Mouse (Mus musculus): ENCODE measurements at regions not wholly inside any gene's neighbourhood (a gene's known extent, or its start where the extent isn't known, plus 50 kb on each side); places are given as distances from the start of the nearest gene placed in this dataset.

- 70% methylated on average over 4 of the region's 4 CpGs for WGBS
- Histone ChIP-seq H3K4me1 (ENCODE audit: control insufficient read depth, insufficient read depth, low read length) (no peaks in the 10 kb centered on the region), H3K9ac (replicated peaks; ENCODE audit: low read depth, low read length) (no peak overlapping the region), H3K9me3 (ENCODE audit: control insufficient read depth, low read length) (no peaks in the 10 kb centered on the region), H3K4me2 (ENCODE audit: low read depth, low read length) (no peak overlapping the region), H3K36me3 (ENCODE audit: control insufficient read depth, insufficient read depth, low read length) (no peaks in the 10 kb centered on the region), H3K27me3 (ENCODE audit: control insufficient read depth, insufficient read depth, low read length) (no peaks in the 10 kb centered on the region), H3K4me3 (ENCODE audit: low read depth, low read length) (no peak overlapping the region), H3K27ac (ENCODE audit: low read depth, low read length) (no peak overlapping the region)
- ATAC-seq (ENCODE audit: low read depth), result no peak
Measured at GRCm38 (mm10) chr14:102891552-102891951, 90.9 kb downstream of the Kctd12 start.

DNA sequence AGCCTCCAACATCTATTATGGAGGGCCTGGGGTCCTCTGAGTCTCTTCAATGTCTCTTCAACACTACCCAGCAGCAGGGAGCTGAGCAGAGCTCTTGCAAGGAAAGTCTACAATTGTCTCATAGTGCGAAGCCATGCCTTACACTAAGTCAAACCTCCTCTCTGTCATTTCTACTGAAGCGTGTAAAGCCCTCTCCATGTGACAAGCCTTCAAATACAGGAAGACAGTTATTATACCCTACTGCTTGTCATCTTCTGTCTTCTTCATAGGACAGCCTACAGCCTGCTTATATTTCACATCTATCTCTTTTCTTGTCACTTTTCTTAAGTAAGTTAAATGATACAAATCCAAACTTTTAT, 97.2 kb downstream of the Kctd12 start:
- Histone ChIP-seq H3K9ac (replicated peaks; ENCODE audit: low read depth, low read length) (no peak overlapping the region), H3K4me1 (ENCODE audit: control insufficient read depth, insufficient read depth, low read length) (no peaks in the 10 kb centered on the region), H3K4me2 (ENCODE audit: low read depth, low read length) (no peak overlapping the region)

DNA sequence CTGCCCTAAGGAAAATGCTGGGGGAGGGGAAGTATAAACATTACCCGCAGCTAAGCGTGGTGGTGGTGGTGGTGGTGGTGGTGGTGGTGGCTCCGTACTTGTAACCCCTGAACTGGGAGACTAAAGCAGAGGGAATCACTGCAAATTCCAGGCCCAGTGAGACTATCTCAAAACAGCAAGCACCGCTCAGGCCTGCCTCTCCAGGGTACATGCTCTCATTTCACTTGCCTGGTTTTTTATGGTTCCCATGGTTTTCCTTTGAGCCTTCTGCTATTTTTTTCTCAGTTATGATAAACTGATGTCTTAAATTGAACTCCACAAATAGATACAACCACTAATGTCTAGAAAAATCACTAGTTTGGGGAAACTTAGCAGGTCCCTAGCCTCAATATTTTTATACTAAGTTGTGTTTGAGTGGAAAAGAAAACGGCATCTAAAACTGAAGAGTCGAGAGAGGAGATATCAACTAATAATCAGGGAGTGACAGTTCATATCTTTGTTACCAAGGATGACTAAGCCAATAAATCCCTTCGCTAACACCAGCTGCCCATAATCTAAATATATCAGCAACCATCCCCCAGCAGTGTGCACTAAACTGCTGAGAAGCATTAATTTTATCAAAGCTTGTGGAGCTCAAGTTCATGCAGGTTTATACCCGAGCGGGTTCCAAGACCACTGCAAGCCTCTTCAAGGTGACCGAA, 97.7 kb downstream of the Kctd12 start:
- Histone ChIP-seq H3K9me3 (ENCODE audit: control insufficient read depth, low read length) (no peaks in the 10 kb centered on the region), H3K4me1 (ENCODE audit: control insufficient read depth, insufficient read depth, low read length) (no peaks in the 10 kb centered on the region), H3K4me3 (ENCODE audit: low read depth, low read length) (no peak overlapping the region), H3K9ac (replicated peaks; ENCODE audit: low read depth, low read length) (no peak overlapping the region), H3K27me3 (ENCODE audit: control insufficient read depth, insufficient read depth, low read length) (no peaks in the 10 kb centered on the region), H3K36me3 (ENCODE audit: control insufficient read depth, insufficient read depth, low read length) (no peaks in the 10 kb centered on the region), H3K27ac (ENCODE audit: low read depth, low read length) (no peak overlapping the region), H3K4me2 (ENCODE audit: low read depth, low read length) (no peak overlapping the region)
- no peak for ATAC-seq (ENCODE audit: low read depth)
- 96% methylated on average over 10 of the region's 10 CpGs for WGBS

More for the DNA sequence above, 97.2 kb downstream of the Kctd12 start:
- no peak overlapping the region for H3K4me3 ChIP-seq (ENCODE audit: low read depth, low read length)
- H3K27me3 ChIP-seq (ENCODE audit: control insufficient read depth, insufficient read depth, low read length), result no peaks in the 10 kb centered on the region
- no peaks in the 10 kb centered on the region for H3K9me3 ChIP-seq (ENCODE audit: control insufficient read depth, low read length)
- H3K27ac ChIP-seq (ENCODE audit: low read depth, low read length), result no peak overlapping the region
- H3K36me3 ChIP-seq (ENCODE audit: control insufficient read depth, insufficient read depth, low read length), result no peaks in the 10 kb centered on the region
- 83% methylated on average over 2 of the region's 2 CpGs for WGBS
- ATAC-seq (ENCODE audit: low read depth), result no peak

DNA sequence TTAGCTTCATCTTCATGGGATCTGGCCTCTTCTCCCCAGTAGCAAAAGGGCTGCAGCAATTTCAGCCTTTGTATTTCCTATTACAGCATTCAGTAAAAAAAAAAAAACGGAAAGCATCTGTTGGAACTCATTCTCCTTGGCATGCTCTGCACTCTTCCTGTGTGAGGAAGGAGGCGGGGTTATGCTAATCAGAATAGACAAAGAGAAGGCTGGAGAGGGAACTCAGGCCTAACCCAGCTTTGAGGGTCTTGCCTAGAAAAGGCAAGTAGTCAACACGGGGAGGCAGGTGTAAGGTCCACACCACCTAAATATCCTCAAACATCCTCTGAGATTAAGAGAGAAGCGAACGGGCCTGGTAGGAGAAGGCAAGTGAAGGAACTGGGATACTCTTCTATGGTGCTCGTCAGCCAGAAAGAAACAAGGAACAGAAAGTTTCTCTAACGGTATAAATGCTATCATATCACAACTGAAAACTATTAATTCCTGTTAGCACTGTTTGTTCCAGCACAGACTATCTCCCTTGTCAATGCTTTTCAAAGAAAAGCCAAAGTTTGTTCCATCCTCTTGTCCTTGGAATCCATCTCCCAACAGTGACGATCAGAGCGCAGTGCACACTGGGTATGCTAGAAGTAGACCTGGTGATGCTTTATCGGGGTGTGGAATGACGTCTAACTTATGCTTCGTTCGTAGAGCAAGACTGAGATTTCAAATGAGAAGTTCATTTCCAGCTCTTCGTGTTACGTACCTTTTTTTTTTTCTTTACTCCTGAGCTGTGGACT, 98.9 kb downstream of the Kctd12 start:
- WGBS, result 84% methylated on average over 15 of the region's 15 CpGs
- Histone ChIP-seq H3K36me3 (ENCODE audit: control insufficient read depth, insufficient read depth, low read length) (no peaks in the 10 kb centered on the region), H3K4me2 (ENCODE audit: low read depth, low read length) (no peak overlapping the region), H3K4me1 (ENCODE audit: control insufficient read depth, insufficient read depth, low read length) (no peaks in the 10 kb centered on the region), H3K27me3 (ENCODE audit: control insufficient read depth, insufficient read depth, low read length) (no peaks in the 10 kb centered on the region), H3K9me3 (ENCODE audit: control insufficient read depth, low read length) (no peaks in the 10 kb centered on the region), H3K9ac (replicated peaks; ENCODE audit: low read depth, low read length) (no peak overlapping the region), H3K27ac (ENCODE audit: low read depth, low read length) (no peak overlapping the region), H3K4me3 (ENCODE audit: low read depth, low read length) (no peak overlapping the region)
- no peak; the same call in 1 of the 2 replicates for ATAC-seq (ENCODE audit: low read depth)

- no peaks in the 10 kb centered on the region for H3K27me3 ChIP-seq (ENCODE audit: control insufficient read depth, insufficient read depth, low read length)
- WGBS, result 83% methylated on average over 3 of the region's 3 CpGs
- no peak for ATAC-seq (ENCODE audit: low read depth)
Measured at GRCm38 (mm10) chr14:102882281-102882680, 100.2 kb downstream of the Kctd12 start.

DNA sequence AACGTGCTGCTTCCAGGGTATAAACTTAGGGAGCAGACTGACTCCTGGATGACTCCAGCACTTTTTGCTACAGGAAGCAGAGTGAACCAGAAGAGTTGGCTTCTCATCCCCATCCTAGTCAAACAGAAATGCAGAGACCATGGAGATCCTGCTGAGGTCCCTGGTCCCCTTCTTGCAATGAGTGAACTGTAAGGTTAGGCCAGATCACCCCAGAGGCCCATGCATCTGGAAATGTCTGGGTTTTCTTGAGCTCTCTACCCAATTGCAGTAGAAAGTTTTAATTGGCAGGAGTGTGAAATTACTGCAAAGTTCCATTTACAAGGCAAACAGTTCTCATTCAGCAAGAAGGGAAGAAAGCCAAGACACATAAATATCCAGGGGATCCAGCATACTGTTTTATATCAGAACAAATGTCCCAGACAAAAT, 101.8 kb downstream of the Kctd12 start:
- Histone ChIP-seq H3K9ac (replicated peaks; ENCODE audit: low read depth, low read length) (no peak overlapping the region), H3K4me1 (ENCODE audit: control insufficient read depth, insufficient read depth, low read length) (no peaks in the 10 kb centered on the region), H3K27me3 (ENCODE audit: control insufficient read depth, insufficient read depth, low read length) (no peaks in the 10 kb centered on the region), H3K4me2 (ENCODE audit: low read depth, low read length) (no peak overlapping the region), H3K4me3 (ENCODE audit: low read depth, low read length) (no peak overlapping the region), H3K9me3 (ENCODE audit: control insufficient read depth, low read length) (no peaks in the 10 kb centered on the region), H3K36me3 (ENCODE audit: control insufficient read depth, insufficient read depth, low read length) (no peaks in the 10 kb centered on the region), H3K27ac (ENCODE audit: low read depth, low read length) (no peak overlapping the region)
- WGBS, result 83% methylated on average over 1 of the region's 1 CpGs
- ATAC-seq (ENCODE audit: low read depth), result no peak

More at GRCm38 (mm10) chr14:102882281-102882680, 100.2 kb downstream of the Kctd12 start:
- Histone ChIP-seq H3K27ac (ENCODE audit: low read depth, low read length) (no peak overlapping the region), H3K9ac (replicated peaks; ENCODE audit: low read depth, low read length) (no peak overlapping the region), H3K36me3 (ENCODE audit: control insufficient read depth, insufficient read depth, low read length) (no peaks in the 10 kb centered on the region), H3K4me3 (ENCODE audit: low read depth, low read length) (no peak overlapping the region), H3K9me3 (ENCODE audit: control insufficient read depth, low read length) (no peaks in the 10 kb centered on the region), H3K4me1 (ENCODE audit: control insufficient read depth, insufficient read depth, low read length) (no peaks in the 10 kb centered on the region), H3K4me2 (ENCODE audit: low read depth, low read length) (no peak overlapping the region)

DNA sequence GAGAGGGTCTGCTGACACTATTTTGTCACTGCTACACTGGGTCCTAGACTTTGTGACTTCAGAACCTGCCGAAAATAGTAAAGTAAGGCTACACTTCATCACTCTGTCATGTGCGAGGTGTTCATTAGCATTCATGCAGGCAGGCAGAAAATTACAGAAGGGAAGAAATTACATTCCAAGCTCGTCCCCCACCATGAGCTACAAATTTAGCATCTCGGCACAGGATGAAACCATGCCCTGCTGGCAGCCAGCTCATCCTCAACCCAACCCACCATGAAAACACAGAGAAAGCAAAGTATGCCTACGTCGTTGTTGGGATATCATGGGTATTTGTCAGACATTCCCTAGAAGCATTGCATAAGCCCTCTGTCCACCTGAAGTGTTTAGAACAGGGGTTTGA, 103.9 kb downstream of the Kctd12 start:
- H3K27ac ChIP-seq (ENCODE audit: low read depth, low read length), result no peak overlapping the region
- 78% methylated on average over 6 of the region's 6 CpGs for WGBS
- H3K4me1 ChIP-seq (ENCODE audit: control insufficient read depth, insufficient read depth, low read length), result no peaks in the 10 kb centered on the region
- H3K9ac ChIP-seq (replicated peaks; ENCODE audit: low read depth, low read length), result no peak overlapping the region
- no peaks in the 10 kb centered on the region for H3K36me3 ChIP-seq (ENCODE audit: control insufficient read depth, insufficient read depth, low read length)
- H3K4me2 ChIP-seq (ENCODE audit: low read depth, low read length), result no peak overlapping the region
- ATAC-seq (ENCODE audit: low read depth), result no peak
- H3K27me3 ChIP-seq (ENCODE audit: control insufficient read depth, insufficient read depth, low read length), result no peaks in the 10 kb centered on the region
- H3K4me3 ChIP-seq (ENCODE audit: low read depth, low read length), result no peak overlapping the region
- H3K9me3 ChIP-seq (ENCODE audit: control insufficient read depth, low read length), result no peaks in the 10 kb centered on the region

- H3K4me3 ChIP-seq (ENCODE audit: low read depth, low read length), result no peak overlapping the region
- no peak for ATAC-seq (ENCODE audit: low read depth)
- no peaks in the 10 kb centered on the region for H3K9me3 ChIP-seq (ENCODE audit: control insufficient read depth, low read length)
- H3K36me3 ChIP-seq (ENCODE audit: control insufficient read depth, insufficient read depth, low read length), result no peaks in the 10 kb centered on the region
- no peaks in the 10 kb centered on the region for H3K27me3 ChIP-seq (ENCODE audit: control insufficient read depth, insufficient read depth, low read length)
- 85% methylated on average over 1 of the region's 1 CpGs for WGBS
- no peak overlapping the region for H3K4me2 ChIP-seq (ENCODE audit: low read depth, low read length)
- H3K27ac ChIP-seq (ENCODE audit: low read depth, low read length), result no peak overlapping the region
- H3K4me1 ChIP-seq (ENCODE audit: control insufficient read depth, insufficient read depth, low read length), result no peaks in the 10 kb centered on the region
- H3K9ac ChIP-seq (replicated peaks; ENCODE audit: low read depth, low read length), result no peak overlapping the region
Measured at GRCm38 (mm10) chr14:102868160-102868559, 114.3 kb downstream of the Kctd12 start.

DNA sequence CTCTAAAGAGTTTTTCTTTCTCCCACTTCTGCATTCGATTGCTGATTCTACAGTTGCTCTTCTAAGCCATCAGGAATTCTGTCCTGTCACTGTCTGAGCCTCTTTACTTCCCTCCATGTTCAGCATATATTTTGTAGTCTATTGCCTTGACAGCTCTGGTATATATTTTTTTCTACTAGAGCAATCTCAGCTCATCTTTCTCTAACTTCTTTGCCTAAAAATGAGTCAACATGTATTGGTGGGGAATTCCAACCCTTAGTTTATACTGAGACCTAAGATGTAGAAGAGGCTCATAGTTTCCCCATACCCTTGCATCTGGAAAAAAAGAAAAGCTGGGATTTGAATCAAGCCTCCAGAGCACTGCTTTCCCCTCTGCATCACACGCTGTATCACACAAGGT, 114.7 kb downstream of the Kctd12 start:
- Histone ChIP-seq H3K4me2 (ENCODE audit: low read depth, low read length) (no peak overlapping the region), H3K9me3 (ENCODE audit: control insufficient read depth, low read length) (no peaks in the 10 kb centered on the region), H3K36me3 (ENCODE audit: control insufficient read depth, insufficient read depth, low read length) (no peaks in the 10 kb centered on the region), H3K27ac (ENCODE audit: low read depth, low read length) (no peak overlapping the region), H3K4me1 (ENCODE audit: control insufficient read depth, insufficient read depth, low read length) (no peaks in the 10 kb centered on the region), H3K9ac (replicated peaks; ENCODE audit: low read depth, low read length) (no peak overlapping the region), H3K4me3 (ENCODE audit: low read depth, low read length) (no peak overlapping the region), H3K27me3 (ENCODE audit: control insufficient read depth, insufficient read depth, low read length) (no peaks in the 10 kb centered on the region)
- no peak for ATAC-seq (ENCODE audit: low read depth)
- WGBS, result 92% methylated on average over 2 of the region's 2 CpGs

Measured in neural tube, embryonic 14.5 days (tissue).